Mouse (Mus musculus) hindbrain, postnatal 0 days (tissue): ENCODE data around the gene Mecp2. TPM values are rescaled to one million over a fixed set of nuclear protein-coding genes. Genes with fewer than 3 reads are reported as not detected.
"Not testable (repeated sequence)": the region's sequence is repeated elsewhere in the genome, so short reads cannot be mapped to it uniquely, and the experiment has no call there.

Source experiments
- ATAC-seq: fragments of 200-750 bp; cut with Nextera tagmentation; 2 replicates; pipeline ENCODE4 v1.8.0; 2017; ENCODE audit warnings: mild to moderate bottlenecking, moderate TSS enrichment, moderate library complexity
- DNase-seq: peaks from one replicate; pipeline ENCODE4 v3.0.0-alpha.2; 2015; ENCODE audit warnings: low spot score
- H3K27ac ChIP-seq: fragments of 300-500 bp; sonication (generic); 2 replicates; pipeline ENCODE4 v1.5.1; 2014; ENCODE audit warnings: mild to moderate bottlenecking
- H3K27me3 ChIP-seq: fragments of 300-500 bp; sonication (generic); 2 replicates; pipeline ENCODE4 v1.6.1; 2014; ENCODE audit warnings: low read length, mixed read lengths; ENCODE audit not compliant: insufficient read depth
- H3K36me3 ChIP-seq: fragments of 300-500 bp; sonication (generic); 2 replicates; pipeline ENCODE4 v1.6.1; 2014; ENCODE audit warnings: low read length, mixed read lengths; ENCODE audit not compliant: insufficient read depth
- H3K4me1 ChIP-seq: fragments of 300-500 bp; sonication (generic); 2 replicates; pipeline ENCODE4 v1.6.1; 2014; ENCODE audit warnings: antibody characterized with exemption, low read length, mixed read lengths; ENCODE audit not compliant: insufficient read depth
- H3K4me2 ChIP-seq: fragments of 300-500 bp; sonication (generic); 2 replicates; pipeline ENCODE4 v1.6.1; 2014; ENCODE audit warnings: low read depth, mild to moderate bottlenecking, low read length, moderate library complexity, mixed read lengths
- H3K4me3 ChIP-seq: fragments of 300-500 bp; sonication (generic); 2 replicates; pipeline ENCODE4 v1.5.1; 2014; ENCODE audit warnings: low read length
- H3K9ac ChIP-seq: fragments of 300-500 bp; sonication (generic); replicated peaks from 2 replicates; pipeline ENCODE4 v1.6.1; 2014; ENCODE audit warnings: mild to moderate bottlenecking, low read length, moderate library complexity, mixed read lengths
- H3K9me3 ChIP-seq: fragments of 300-500 bp; sonication (generic); 2 replicates; pipeline ENCODE4 v1.6.1; 2016; ENCODE audit warnings: low read length, mixed read lengths
- CTCF ChIP-seq: IDR thresholded peaks from 2 replicates; pipeline ENCODE4 v1.5.1; 2016; ENCODE audit warnings: antibody characterized with exemption, control low read depth, low read depth
- WGBS: fragments of 180-500 bp; shearing (Covaris S2); extraction: QIAGEN DNeasy Blood & Tissue Kit; methylation state at CpG from one replicate; pipeline ENCODE4 v1.1.7; 2014; 5-methylcytosine and 5-hydroxymethylcytosine counted together
- polyA plus RNA-seq: library from polyadenylated mRNA; unstranded; fragments of >200 nt; fragmentation: Nextera tagmentation; extraction: Ambion mirVana; gene quantifications from 2 replicates; pipeline ENCODE4 v1.2.1, GENCODE M21; 2015
- total RNA-seq: library from RNA; depleted of rRNA; stranded (reverse); fragments of >200 nt; gene quantifications from 2 replicates; pipeline ENCODE4 v1.2.3, GENCODE M21; 2014; rRNA removed

Gene Mecp2
- total RNA-seq: 48.9 and 62.0 TPM in 2 replicates
- 12.2 and 12.5 TPM in 2 replicates for polyA plus RNA-seq

DNA sequence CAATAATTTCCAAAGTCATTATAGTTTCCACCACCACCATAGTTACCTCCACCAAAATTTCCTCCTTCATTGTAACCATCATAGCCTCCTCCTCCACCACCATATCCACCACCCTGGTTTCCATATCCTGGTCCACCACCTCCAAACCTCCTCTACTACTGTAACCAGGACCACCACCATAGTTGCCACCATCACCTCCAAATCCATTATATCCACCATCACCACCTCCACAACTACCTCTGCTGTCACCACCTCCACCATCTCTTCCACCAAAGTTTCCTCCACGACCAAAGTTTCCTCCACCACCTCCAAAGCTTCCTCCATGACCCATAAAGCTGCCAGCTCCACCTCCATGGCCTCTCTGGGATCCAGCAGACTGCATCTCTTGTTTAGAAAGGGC, at the start of gene Mecp2:
Gene Mecp2 (minus strand): TSS at position 101 of the 400 bp plus-strand sequence.
- not testable (repeated sequence) for ATAC-seq, H3K27me3 ChIP-seq, DNase-seq, H3K9ac ChIP-seq, H3K36me3 ChIP-seq, H3K27ac ChIP-seq, H3K4me2 ChIP-seq, H3K9me3 ChIP-seq, H3K4me1 ChIP-seq, H3K4me3 ChIP-seq
- WGBS: 19% methylated on average over 1 of the region's 1 CpGs

DNA sequence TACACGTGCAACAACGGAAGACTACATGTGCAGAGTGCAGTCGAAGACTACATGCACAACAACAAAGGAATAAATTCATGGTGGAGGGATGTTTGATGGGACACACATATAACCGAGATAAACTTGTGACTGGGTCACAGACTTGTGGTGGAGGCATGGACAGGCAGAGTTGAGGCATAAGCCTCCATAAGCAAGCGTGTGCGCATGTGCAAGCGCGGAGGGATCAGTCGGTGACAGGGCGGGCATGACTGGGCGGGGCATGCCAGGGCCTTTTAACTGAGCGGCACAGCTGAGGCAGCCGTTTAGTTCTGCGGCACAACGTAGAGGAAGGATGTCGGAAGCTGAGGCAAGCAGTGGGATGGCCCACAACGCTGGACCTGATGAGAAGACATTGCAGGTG, 41.8 kb upstream of the Mecp2 start, which contains the start of gene Tktl1:
Gene Tktl1 (plus strand): TSS at position 301 of the 400 bp plus-strand sequence.
- Histone ChIP-seq H3K27me3 (no peaks in the 10 kb centered on the region), H3K4me3 (no peak within 1 kb of the TSS), H3K4me2 (no peak within 1 kb of the TSS), H3K9me3 (no peaks in the 10 kb centered on the region), H3K9ac (no peak within 1 kb of the TSS), H3K27ac (no peak within 1 kb of the TSS), H3K4me1 (no peaks in the 10 kb centered on the region), H3K36me3 (no peaks in the 10 kb centered on the region)
- no peak for ATAC-seq
- no peak for TF ChIP-seq CTCF
- no peak for DNase-seq
- WGBS: 89% methylated on average over 17 of the region's 17 CpGs

DNA sequence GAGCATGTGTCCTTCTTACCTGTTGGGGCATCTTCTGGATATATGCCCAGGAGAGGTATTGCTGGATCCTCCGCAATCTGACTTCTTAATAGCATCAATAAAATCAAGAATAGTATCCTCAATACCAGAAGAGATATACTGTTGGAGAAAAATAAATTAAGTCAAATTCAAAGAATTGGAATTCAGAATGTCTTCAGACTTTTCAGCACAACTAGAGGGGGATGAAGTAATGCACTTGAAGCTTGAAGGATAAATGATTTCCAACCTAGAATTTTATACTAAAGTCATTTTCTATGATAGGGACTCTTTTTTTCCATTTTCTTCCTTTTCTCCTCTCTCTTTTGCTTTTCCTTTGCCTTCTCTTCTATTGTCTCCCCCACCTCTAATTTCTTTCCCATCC, 32.6 kb upstream of the Mecp2 start, which contains the start of gene Tex28:
Gene Tex28 (minus strand): TSS at position 101 of the 400 bp plus-strand sequence.
- DNase-seq: no peak
- Histone ChIP-seq H3K4me2 (no peak within 1 kb of the TSS), H3K4me1 (no peaks in the 10 kb centered on the region), H3K27ac (no peak within 1 kb of the TSS), H3K36me3 (no peaks in the 10 kb centered on the region), H3K27me3 (no peaks in the 10 kb centered on the region), H3K9ac (no peak within 1 kb of the TSS), H3K4me3 (no peak within 1 kb of the TSS), H3K9me3 (no peaks in the 10 kb centered on the region)
- no peak for ATAC-seq
- TF ChIP-seq CTCF: no peak
- 97% methylated on average over 1 of the region's 1 CpGs for WGBS

DNA sequence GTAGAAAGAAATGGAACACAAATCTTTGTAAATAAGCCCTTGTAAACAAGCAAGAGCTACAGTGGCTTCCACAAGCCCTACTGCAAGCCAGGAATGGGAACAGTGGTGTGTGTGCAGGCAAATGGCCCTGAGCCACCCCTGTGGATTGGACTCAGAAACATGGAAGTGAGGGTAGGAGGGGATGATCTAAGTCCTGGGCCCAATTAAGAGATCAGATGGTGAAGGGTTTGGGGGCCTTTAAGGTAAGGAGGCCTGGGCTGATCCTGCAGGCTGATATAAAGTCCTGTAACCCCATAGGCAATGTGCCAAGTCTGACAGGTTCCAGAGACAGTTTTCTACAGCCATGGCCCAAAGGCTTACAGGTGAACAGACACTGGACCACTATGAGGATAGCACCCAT, 8.0 kb downstream of the Mecp2 start, which contains the start of gene Opn1mw:
Gene Opn1mw (plus strand): TSS at position 301 of the 400 bp plus-strand sequence.
- no peaks in the 10 kb centered on the region for H3K4me1 ChIP-seq
- no peak within 1 kb of the TSS for H3K4me3 ChIP-seq
- no peak within 1 kb of the TSS for H3K9ac ChIP-seq
- H3K9me3 ChIP-seq: no peaks in the 10 kb centered on the region
- H3K36me3 ChIP-seq: no peaks in the 10 kb centered on the region
- H3K27ac ChIP-seq: no peak within 1 kb of the TSS
- H3K27me3 ChIP-seq: no peaks in the 10 kb centered on the region
- H3K4me2 ChIP-seq: no peak within 1 kb of the TSS
- TF ChIP-seq CTCF: no peak
- DNase-seq (no peak), ATAC-seq (no peak)

DNA sequence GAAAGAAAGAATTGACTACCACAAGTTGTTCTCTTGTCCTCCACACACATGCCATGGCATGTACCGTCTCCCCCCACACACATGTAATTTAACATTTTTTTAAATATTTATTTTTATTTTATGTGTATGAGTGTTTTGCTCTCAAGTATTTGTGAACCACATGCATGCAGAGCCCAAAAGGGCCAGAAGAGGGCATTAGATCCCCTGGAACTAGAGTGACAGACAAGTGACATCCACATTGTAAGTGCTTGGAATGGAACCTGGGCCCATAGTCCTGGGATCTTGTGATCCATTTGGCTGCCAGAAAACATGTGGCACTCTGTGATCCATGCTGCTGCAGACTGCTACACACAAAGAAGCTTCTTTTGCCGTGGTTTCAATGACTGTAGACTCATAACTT, 10.2 kb downstream of the Mecp2 start:
- no peaks in the 10 kb centered on the region for H3K36me3 ChIP-seq
- no peaks in the 10 kb centered on the region for H3K4me1 ChIP-seq
- no peak overlapping the region for H3K27ac ChIP-seq
- H3K9ac ChIP-seq: no peak overlapping the region
- TF ChIP-seq CTCF: peak; percentile 23; the same call in 1 of the 2 replicates
- H3K9me3 ChIP-seq: no peaks in the 10 kb centered on the region
- DNase-seq (no peak), ATAC-seq (no peak)
- WGBS: 63% methylated on average over 2 of the region's 2 CpGs
- H3K27me3 ChIP-seq: no peaks in the 10 kb centered on the region
- no peak overlapping the region for H3K4me3 ChIP-seq
- no peak overlapping the region for H3K4me2 ChIP-seq

DNA sequence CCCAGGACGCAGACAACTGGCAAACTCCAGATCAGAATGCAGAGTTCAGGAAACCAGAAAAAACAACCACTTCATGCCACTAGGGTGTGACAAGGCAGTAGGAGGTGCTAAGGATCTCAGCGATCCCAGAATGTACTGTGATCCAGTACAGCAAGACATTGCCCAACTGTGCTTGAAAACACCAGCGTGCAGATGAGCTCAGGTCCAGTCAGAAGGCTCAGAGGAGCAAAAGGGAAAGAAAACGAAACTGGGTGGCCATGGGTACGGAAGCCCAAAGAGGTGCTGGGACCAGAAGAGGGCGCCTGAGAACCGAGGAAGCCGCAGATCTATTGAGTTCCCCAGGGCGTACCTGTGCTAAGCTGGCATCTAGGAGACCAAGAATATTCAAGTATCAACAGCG, 19.7 kb downstream of the Mecp2 start:
- no peaks in the 10 kb centered on the region for H3K4me1 ChIP-seq
- H3K9me3 ChIP-seq: no peaks in the 10 kb centered on the region
- no peak overlapping the region for H3K27ac ChIP-seq
- H3K27me3 ChIP-seq: no peaks in the 10 kb centered on the region
- ATAC-seq: peak; percentile 84
- H3K4me2 ChIP-seq: peak overlapping the region; percentile 46; the same call in 1 of the 2 replicates
- peak overlapping the region; percentile 21 for H3K4me3 ChIP-seq
- peak; percentile 68 for DNase-seq
- 27% methylated on average over 10 of the region's 10 CpGs for WGBS
- H3K9ac ChIP-seq: no peak overlapping the region
- peak; percentile 65 for TF ChIP-seq CTCF
- H3K36me3 ChIP-seq: no peaks in the 10 kb centered on the region

DNA sequence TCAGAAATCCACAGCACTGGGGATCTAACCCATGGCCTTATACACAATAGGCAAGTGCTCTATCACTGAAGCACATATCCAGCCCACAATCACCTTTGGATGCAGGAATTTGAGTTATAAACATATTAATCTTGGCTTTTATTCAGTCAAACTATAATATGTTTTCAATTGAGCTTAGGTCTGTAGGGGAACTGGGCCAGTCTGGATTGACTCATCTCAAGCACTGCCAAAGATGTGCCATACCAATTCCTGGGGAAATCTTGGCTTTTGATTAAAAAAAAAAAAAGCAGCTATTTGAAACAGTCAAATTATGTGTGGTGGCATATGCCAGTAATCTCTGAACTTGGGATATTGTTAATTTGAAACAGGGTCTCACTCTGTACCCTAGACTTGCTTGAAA, 21.1 kb downstream of the Mecp2 start:
- Histone ChIP-seq H3K27ac (no peak overlapping the region), H3K9ac (no peak overlapping the region), H3K4me3 (no peak overlapping the region), H3K4me2 (no peak overlapping the region), H3K4me1 (no peaks in the 10 kb centered on the region), H3K36me3 (no peaks in the 10 kb centered on the region), H3K27me3 (no peaks in the 10 kb centered on the region), H3K9me3 (no peaks in the 10 kb centered on the region)
- ATAC-seq (no peak), DNase-seq (no peak)
- no peak for TF ChIP-seq CTCF
